Mouse (Mus musculus): ENCODE measurements around the gene Gm11127.

DNA sequence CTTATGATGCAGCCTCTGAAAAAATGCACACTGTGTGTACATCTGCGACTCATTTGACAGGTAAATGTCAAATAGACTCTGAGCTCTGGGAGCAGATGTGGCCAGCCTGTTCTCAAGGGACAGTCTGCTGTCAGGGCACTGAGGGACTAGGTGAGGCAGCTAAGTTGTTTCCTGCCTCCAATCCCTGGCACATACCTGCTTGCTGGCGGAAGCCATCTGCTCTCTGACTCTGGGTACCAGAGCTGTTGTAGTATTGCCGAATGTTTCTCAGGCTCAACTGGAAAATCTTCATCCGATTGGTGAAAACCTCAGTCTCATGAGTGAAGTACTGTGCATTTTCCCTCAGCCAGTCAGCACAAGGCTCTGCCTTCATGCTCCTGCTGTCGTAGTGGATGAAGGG is 41.1 kb downstream of the Gm11127 start:
- TF ChIP-seq CTCF (IDR thresholded peaks at IDR 0.05; ENCODE audit: control insufficient read depth, insufficient read depth, insufficient read length) (no peak), MAX (IDR thresholded peaks at IDR 0.05) (no peak), CEBPB (IDR thresholded peaks at IDR 0.05; ENCODE audit: low read depth) (no peak), USF1 (IDR thresholded peaks at IDR 0.05; ENCODE audit: low read depth) (no peak), FOSL1 (IDR thresholded peaks at IDR 0.05; ENCODE audit: insufficient read depth, low read length, poor library complexity, severe bottlenecking) (no peak), MYOD1 (IDR thresholded peaks at IDR 0.05; ENCODE audit: control insufficient read depth, insufficient read length, low read depth) (no peak)

All from C2C12 (cell line).